Mouse (Mus musculus) CH12.LX (cell line): Measurements from ENCODE around the gene Gm20388.

Source experiments
- GABPA ChIP-seq: IDR thresholded peaks from 2 replicates; pipeline ENCODE4 v1.6.1; 2012; ENCODE audit warnings: low read depth, low read length, improper control_type of control experiment, inconsistent platforms; ENCODE audit not compliant: insufficient replicate concordance
- ZKSCAN1 ChIP-seq: IDR thresholded peaks from 2 replicates; pipeline ENCODE4 v1.6.1; 2012; ENCODE audit warnings: low read depth, inconsistent platforms, low read length, improper control_type of control experiment, borderline replicate concordance

- no peak for TF ChIP-seq ZKSCAN1
- no peak for TF ChIP-seq GABPA
These were observed 2238.4 kb downstream of the Gm20388 start for GRCm38 (mm10) chr8:122149045-122149444.
